Mouse (Mus musculus): Measurements from ENCODE around the gene Edar.

Gene Edar

GRCm38 (mm10) chr10:58601946-58602345 is 73.5 kb downstream of the Edar start:
- DNase-seq (ENCODE audit: low spot score in 2 of 2): no peak

DNA sequence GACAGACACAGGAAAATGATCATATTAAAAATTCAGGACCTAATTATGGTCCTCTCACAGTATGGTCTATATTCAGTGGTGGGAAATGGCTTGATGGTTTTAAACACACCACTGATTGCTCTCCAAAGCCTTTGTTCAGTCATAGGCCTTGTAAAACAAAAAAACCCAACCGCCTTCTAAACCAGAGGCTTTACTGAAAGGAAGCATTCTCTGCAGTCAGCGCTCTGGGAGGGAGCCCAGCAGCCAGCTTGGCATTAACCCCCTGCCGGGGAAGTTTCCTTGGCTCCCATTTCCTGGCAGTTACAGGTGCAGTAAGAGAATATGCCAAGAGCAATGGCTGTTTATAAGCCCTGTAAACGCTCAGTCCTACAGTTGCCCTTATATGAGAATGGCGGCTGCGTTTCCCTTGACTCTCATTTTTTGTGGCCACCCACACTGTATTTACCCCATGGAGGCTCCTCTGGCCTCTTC is 74.0 kb downstream of the Edar start:
- DNase-seq (ENCODE audit: low spot score in 2 of 2): no peak

DNA sequence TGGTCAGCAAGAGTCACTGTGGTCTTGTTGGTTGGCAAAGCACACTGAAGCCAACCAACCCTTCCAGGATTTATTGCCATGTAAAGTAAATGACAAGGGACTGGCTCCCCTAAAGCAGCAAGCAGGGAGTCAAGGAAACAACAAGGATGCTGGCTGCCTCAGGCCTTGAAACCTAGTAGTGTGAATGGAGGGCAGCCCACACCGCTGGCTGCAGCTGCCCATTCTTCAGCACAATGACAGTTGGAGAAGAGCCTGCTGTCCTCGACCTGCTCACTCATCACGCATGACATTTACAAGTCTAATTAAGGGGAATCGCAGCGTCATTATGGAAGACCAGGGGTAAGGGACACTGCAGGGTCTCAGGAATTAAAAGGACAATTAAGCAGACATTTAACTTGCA is 74.5 kb downstream of the Edar start:
- no peak for DNase-seq (ENCODE audit: low spot score in 2 of 2)

DNA sequence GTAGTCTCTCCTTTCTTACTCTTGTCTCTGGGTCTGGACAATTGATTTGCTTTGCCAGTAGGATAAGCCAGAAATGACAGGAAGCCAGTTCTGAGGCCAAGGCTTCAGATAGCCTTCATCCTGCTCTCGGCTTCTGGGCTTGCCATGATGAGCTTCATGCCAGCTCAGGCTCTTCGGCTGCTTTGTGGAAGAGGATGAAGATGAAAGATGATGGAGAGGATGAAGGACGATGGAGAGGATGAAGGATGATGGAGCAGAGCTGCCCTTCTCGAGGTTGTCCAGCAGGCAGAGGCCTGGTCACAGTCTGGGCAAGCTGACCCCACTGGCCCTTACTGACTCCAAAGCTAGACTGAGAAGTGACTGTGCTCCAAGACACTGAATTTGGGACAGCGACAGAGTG is 75.3 kb downstream of the Edar start:
- DNase-seq (ENCODE audit: low spot score in 2 of 2): no peak

DNA sequence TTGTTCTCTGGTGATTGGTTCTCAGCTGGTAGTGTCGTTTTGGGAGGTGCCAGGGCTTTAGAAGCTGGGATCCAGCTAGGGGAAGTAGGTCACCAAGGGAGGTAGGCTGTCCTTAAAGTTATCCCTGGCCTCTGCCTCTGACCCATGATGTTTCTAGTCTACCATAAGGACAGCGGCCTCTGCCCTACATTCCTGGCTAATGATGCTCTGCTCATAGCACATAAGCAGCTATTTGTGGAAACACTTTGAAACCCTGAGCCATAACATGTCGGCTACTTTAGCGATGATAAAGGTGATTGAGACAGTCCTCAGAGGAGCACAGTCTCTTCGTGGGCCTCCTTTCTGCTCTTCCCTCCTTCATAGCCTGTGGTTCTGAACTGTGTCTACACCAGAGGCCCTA is 79.6 kb downstream of the Edar start:
- no peak for DNase-seq (ENCODE audit: low spot score in 2 of 2)

DNA sequence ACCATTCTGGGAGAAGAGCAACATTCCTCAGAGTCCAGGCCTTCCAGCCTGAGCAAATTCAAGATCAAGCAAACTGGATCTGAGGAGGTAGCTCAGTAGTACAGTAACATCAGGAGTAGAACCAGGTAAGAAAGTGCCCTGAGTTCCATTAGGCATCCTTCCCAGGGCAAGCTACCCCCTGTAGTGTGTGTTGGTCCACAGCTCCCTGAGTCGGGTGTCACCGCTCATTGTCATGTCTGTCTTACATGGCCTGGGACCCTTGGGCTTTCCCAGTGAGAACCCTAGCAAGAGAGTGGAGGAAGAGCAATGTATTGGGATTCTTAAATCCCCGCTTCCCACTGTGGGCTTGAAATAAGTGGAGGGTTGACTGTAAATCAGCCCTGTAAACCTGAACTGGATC is 80.3 kb downstream of the Edar start:
- DNase-seq (ENCODE audit: low spot score in 2 of 2): no peak

GRCm38 (mm10) chr10:58594486-58594885 is 81.0 kb downstream of the Edar start:
- no peak for DNase-seq (ENCODE audit: low spot score in 2 of 2)

GRCm38 (mm10) chr10:58585427-58586223 is 89.8 kb downstream of the Edar start:
- DNase-seq (ENCODE audit: low spot score in 2 of 2): no peak

DNA sequence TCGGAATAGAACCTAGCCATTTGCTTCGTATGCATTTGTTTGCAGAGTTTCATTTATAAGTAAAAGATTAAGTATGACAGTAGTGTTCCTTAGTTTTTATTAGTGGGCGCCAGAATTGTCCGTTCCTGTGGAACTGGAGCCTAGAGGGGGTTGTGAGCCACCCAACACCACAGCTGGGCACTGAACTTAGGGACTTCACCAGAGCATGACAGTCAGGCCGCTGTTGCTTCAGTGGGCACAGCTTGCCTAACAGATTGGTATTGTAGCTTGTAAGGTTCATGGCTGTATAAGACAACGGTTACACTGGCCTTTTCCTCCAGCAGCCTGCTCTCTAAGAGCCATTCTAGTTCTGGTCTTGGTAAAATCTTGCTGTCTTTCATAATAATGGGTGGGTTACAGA is 114.9 kb downstream of the Edar start:
- no peak for DNase-seq (ENCODE audit: low spot score in 2 of 2)

DNA sequence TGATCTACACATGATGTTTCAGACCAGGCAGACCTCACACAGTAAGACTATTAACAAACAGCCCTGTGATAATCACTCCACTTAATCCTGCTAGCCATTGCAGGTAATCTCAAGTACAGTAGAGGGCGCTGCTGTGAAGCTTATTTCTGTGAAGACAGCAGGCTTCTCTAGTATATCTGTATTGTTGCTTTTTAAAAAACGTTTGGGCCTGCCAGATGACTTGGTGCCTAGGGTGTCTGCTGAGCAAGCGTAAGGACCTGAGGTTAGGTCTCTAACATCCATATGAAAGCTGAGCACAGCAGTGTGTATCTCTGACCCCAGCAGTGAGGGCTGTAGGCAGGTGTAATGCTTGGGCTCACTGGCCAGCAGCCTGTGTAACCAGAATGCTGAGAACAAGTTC is 115.6 kb downstream of the Edar start:
- no peak for DNase-seq (ENCODE audit: low spot score in 2 of 2)

DNA sequence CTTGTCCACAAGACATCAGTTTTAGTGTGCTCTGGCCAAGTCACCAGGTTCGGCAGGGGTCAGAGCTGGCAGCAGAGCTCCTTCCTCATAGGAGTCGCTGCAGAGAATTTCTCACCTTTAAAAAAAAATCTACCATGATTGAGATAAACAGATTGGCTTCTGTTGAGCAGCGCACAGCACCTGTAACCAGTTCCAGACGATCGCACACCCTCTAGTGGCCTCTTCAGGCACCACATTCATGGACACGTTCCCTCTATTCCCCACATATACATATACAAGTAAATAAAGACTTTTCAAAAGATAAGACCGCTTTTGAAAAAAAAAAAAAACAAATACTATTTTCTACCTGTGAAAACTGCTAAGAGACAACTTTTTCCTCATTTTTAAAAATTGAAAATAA is 116.4 kb downstream of the Edar start:
- peak in 1 of 2 experiments; percentile 16 for DNase-seq (ENCODE audit: low spot score in 2 of 2)

GRCm38 (mm10) chr10:58554693-58555387 is 120.6 kb downstream of the Edar start:
- no peak for DNase-seq (ENCODE audit: low spot score in 2 of 2)

All from natural killer cell, adult 2 months (primary cell).